Mouse (Mus musculus) midbrain, embryonic 10.5 days (tissue): Measurements from ENCODE around the gene Plac1. TPM values are rescaled to one million over a fixed set of nuclear protein-coding genes. Genes with fewer than 3 reads are reported as not detected.
"Not testable (repeated sequence)": the region's sequence is repeated elsewhere in the genome, so short reads cannot be mapped to it uniquely, and the experiment has no call there.

Experiments used
- DNase-seq: peaks from one replicate; pipeline ENCODE4 v3.0.0-alpha.2; 2017; ENCODE audit warnings: low spot score
- H3K27ac ChIP-seq: fragments of 300-500 bp; sonication (generic); replicated peaks from 2 replicates; pipeline ENCODE4 v1.5.1; 2016; ENCODE audit warnings: mild to moderate bottlenecking
- H3K27me3 ChIP-seq: fragments of 300-500 bp; sonication (generic); 2 replicates; pipeline ENCODE4 v1.6.1; 2016; ENCODE audit warnings: low read depth, mild to moderate bottlenecking; ENCODE audit not compliant: poor library complexity, severe bottlenecking
- H3K36me3 ChIP-seq: fragments of 300-500 bp; sonication (generic); 2 replicates; pipeline ENCODE4 v1.6.1; 2016; ENCODE audit warnings: mild to moderate bottlenecking, moderate library complexity
- H3K4me1 ChIP-seq: fragments of 300-500 bp; sonication (generic); 2 replicates; pipeline ENCODE4 v1.6.1; 2016
- H3K4me3 ChIP-seq: fragments of 300-500 bp; sonication (generic); 2 replicates; pipeline ENCODE4 v1.5.1; 2016; ENCODE audit warnings: mild to moderate bottlenecking, moderate library complexity
- H3K9me3 ChIP-seq: fragments of 300-500 bp; sonication (generic); replicated peaks from 2 replicates; pipeline ENCODE4 v1.6.1; 2016; ENCODE audit warnings: mild to moderate bottlenecking
- WGBS: fragments of 180-500 bp; shearing (Covaris S2); methylation state at CpG from one replicate; pipeline ENCODE4 v1.1.7; 2016; 5-methylcytosine and 5-hydroxymethylcytosine counted together
- polyA plus RNA-seq: library from polyadenylated mRNA; unstranded; fragments of >200 nt; fragmentation: Nextera tagmentation; extraction: Ambion mirVana; gene quantifications from 2 replicates; pipeline ENCODE4 v1.2.1, GENCODE M21; 2016

The Plac1 gene
- 1.6 and 3.2 TPM in 2 replicates for polyA plus RNA-seq

- WGBS, result 71% methylated on average over 4 of the region's 4 CpGs
- no peak within 1 kb of the TSS for H3K27ac ChIP-seq
- H3K4me1 ChIP-seq, result peaks cover 4% of the 10 kb centered on the region; the same call in 1 of the 2 replicates
Measured at GRCm38 (mm10) chrX:53240011-53240410, at the start of gene Plac1. Gene Plac1, minus strand, starts transcription at chrX:53240111.

GRCm38 (mm10) chrX:53287924-53288323, 48.0 kb upstream of the Plac1 start:
- no peaks in the 10 kb centered on the region for H3K36me3 ChIP-seq
- peaks cover 20% of the 10 kb centered on the region; the same call in 1 of the 2 replicates for H3K27me3 ChIP-seq
- 88% methylated on average over 5 of the region's 5 CpGs for WGBS
- H3K9me3 ChIP-seq, result no peaks in the 10 kb centered on the region
- H3K4me1 ChIP-seq, result 0 out of 2 replicates have a peak, but pooled peaks cover 4% of the 10 kb centered on the region
- no peak overlapping the region for H3K27ac ChIP-seq
- DNase-seq, result no peak
- H3K4me3 ChIP-seq, result no peak overlapping the region

More at GRCm38 (mm10) chrX:53240011-53240410, at the start of gene Plac1:
- no peak for DNase-seq
- H3K4me3 ChIP-seq, result no peak within 1 kb of the TSS
- no peaks in the 10 kb centered on the region for H3K36me3 ChIP-seq
- no peaks in the 10 kb centered on the region for H3K9me3 ChIP-seq
- H3K27me3 ChIP-seq, result no peaks in the 10 kb centered on the region

- Histone ChIP-seq H3K4me3 (no peak within 1 kb of the TSS), H3K9me3 (no peaks in the 10 kb centered on the region), H3K4me1 (peaks cover 5% of the 10 kb centered on the region), H3K36me3 (no peaks in the 10 kb centered on the region), H3K27me3 (no peaks in the 10 kb centered on the region; the same call in 1 of the 2 replicates), H3K27ac (no peak within 1 kb of the TSS)
- DNase-seq, result no peak
- 61% methylated on average over 1 of the region's 1 CpGs for WGBS
Measured at GRCm38 (mm10) chrX:53273124-53273523, 33.2 kb upstream of the Plac1 start, which contains the start of gene Fam122c. Gene Fam122c, plus strand, starts transcription at chrX:53273424.

- 82% methylated on average over 3 of the region's 3 CpGs for WGBS
- H3K9me3 ChIP-seq, H3K27ac ChIP-seq, H3K36me3 ChIP-seq, H3K4me3 ChIP-seq, DNase-seq, H3K27me3 ChIP-seq: not testable (repeated sequence)
- peaks cover 12% of the 10 kb centered on the region for H3K4me1 ChIP-seq
Measured at GRCm38 (mm10) chrX:53271628-53272027, 31.7 kb upstream of the Plac1 start.

GRCm38 (mm10) chrX:53270063-53270432, 30.1 kb upstream of the Plac1 start:
- Histone ChIP-seq H3K27ac (peak overlapping the region; percentile 89), H3K4me1 (peaks cover 12% of the 10 kb centered on the region), H3K27me3 (no peaks in the 10 kb centered on the region; the same call in 1 of the 2 replicates), H3K36me3 (no peaks in the 10 kb centered on the region), H3K9me3 (no peaks in the 10 kb centered on the region), H3K4me3 (peak overlapping the region; percentile 65)
- 20% methylated on average over 10 of the region's 10 CpGs for WGBS
- DNase-seq, result no peak

- peak; percentile 88 for DNase-seq
- peak within 1 kb of the TSS; percentile 65 for H3K4me3 ChIP-seq
- H3K27ac ChIP-seq, result peak within 1 kb of the TSS; percentile 89
- 20% methylated on average over 40 of the region's 40 CpGs for WGBS
- H3K27me3 ChIP-seq, result no peaks in the 10 kb centered on the region; the same call in 1 of the 2 replicates
- no peaks in the 10 kb centered on the region for H3K9me3 ChIP-seq
- peaks cover 12% of the 10 kb centered on the region for H3K4me1 ChIP-seq
- H3K36me3 ChIP-seq, result no peaks in the 10 kb centered on the region
Measured at GRCm38 (mm10) chrX:53269289-53270062, 29.6 kb upstream of the Plac1 start, which contains the start of gene Fam122b. Gene Fam122b, minus strand, starts transcription at chrX:53269805.

GRCm38 (mm10) chrX:53268856-53269255, 28.9 kb upstream of the Plac1 start:
- Histone ChIP-seq H3K36me3 (no peaks in the 10 kb centered on the region), H3K9me3 (no peaks in the 10 kb centered on the region), H3K27ac (peak overlapping the region; percentile 89), H3K27me3 (no peaks in the 10 kb centered on the region; the same call in 1 of the 2 replicates), H3K4me3 (peak overlapping the region; percentile 65), H3K4me1 (peaks cover 12% of the 10 kb centered on the region)
- DNase-seq, result peak; percentile 79
- 31% methylated on average over 10 of the region's 10 CpGs for WGBS

- Histone ChIP-seq H3K4me1 (peaks cover 12% of the 10 kb centered on the region), H3K9me3 (no peaks in the 10 kb centered on the region), H3K36me3 (no peaks in the 10 kb centered on the region), H3K4me3 (no peak overlapping the region), H3K27me3 (no peaks in the 10 kb centered on the region; the same call in 1 of the 2 replicates), H3K27ac (no peak overlapping the region)
- 75% methylated on average over 9 of the region's 9 CpGs for WGBS
- DNase-seq, result no peak
Measured at GRCm38 (mm10) chrX:53266186-53266585, 26.3 kb upstream of the Plac1 start.

GRCm38 (mm10) chrX:53255195-53255594, 15.3 kb upstream of the Plac1 start:
- no peak for DNase-seq
- Histone ChIP-seq H3K27ac (no peak overlapping the region), H3K36me3 (0 out of 2 replicates have a peak, but pooled peaks cover 2% of the 10 kb centered on the region), H3K4me3 (no peak overlapping the region), H3K4me1 (no peaks in the 10 kb centered on the region), H3K27me3 (no peaks in the 10 kb centered on the region), H3K9me3 (no peaks in the 10 kb centered on the region)

GRCm38 (mm10) chrX:53237971-53238370, 1.9 kb downstream of the Plac1 start:
- Histone ChIP-seq H3K36me3 (no peaks in the 10 kb centered on the region), H3K9me3 (no peaks in the 10 kb centered on the region), H3K4me1 (peaks cover 4% of the 10 kb centered on the region; the same call in 1 of the 2 replicates), H3K27ac (no peak overlapping the region), H3K4me3 (no peak overlapping the region), H3K27me3 (no peaks in the 10 kb centered on the region)
- DNase-seq, result no peak
- 10% methylated on average over 2 of the region's 2 CpGs for WGBS

GRCm38 (mm10) chrX:53236404-53236803, 3.5 kb downstream of the Plac1 start:
- Histone ChIP-seq H3K9me3 (no peaks in the 10 kb centered on the region), H3K27me3 (no peaks in the 10 kb centered on the region), H3K4me3 (no peak overlapping the region), H3K27ac (no peak overlapping the region), H3K4me1 (peaks cover 4% of the 10 kb centered on the region; the same call in 1 of the 2 replicates), H3K36me3 (no peaks in the 10 kb centered on the region)
- no peak for DNase-seq
- 44% methylated on average over 7 of the region's 7 CpGs for WGBS

- Histone ChIP-seq H3K27ac (no peak overlapping the region), H3K27me3 (no peaks in the 10 kb centered on the region), H3K4me3 (no peak overlapping the region), H3K9me3 (no peaks in the 10 kb centered on the region), H3K4me1 (peaks cover 4% of the 10 kb centered on the region; the same call in 1 of the 2 replicates), H3K36me3 (no peaks in the 10 kb centered on the region)
- DNase-seq, result no peak
- WGBS, result 42% methylated on average over 4 of the region's 4 CpGs
Measured at GRCm38 (mm10) chrX:53233689-53234088, 6.2 kb downstream of the Plac1 start.

- Histone ChIP-seq H3K36me3 (no peaks in the 10 kb centered on the region), H3K4me1 (peaks cover 4% of the 10 kb centered on the region; the same call in 1 of the 2 replicates), H3K9me3 (no peaks in the 10 kb centered on the region), H3K27ac (no peak overlapping the region), H3K27me3 (no peaks in the 10 kb centered on the region), H3K4me3 (peak overlapping the region; percentile 32)
- WGBS, result 38% methylated on average over 13 of the region's 13 CpGs
- DNase-seq, result no peak
Measured at GRCm38 (mm10) chrX:53231965-53232364, 7.9 kb downstream of the Plac1 start.
